Comparison of ENCODE assay signal across 21 mouse cellular contexts in genomic region chr1:165471490-165471889, GRCm38 (mm10). TPM values are rescaled to one million over a fixed set of nuclear protein-coding genes. Genes with fewer than 3 reads are reported as not detected.
A peak's percentile ranks its signal among the peaks of the same experiment; 100 is the strongest.
DNase-seq lines count a peak whose midpoint lies in the region; ATAC-seq and TF ChIP-seq lines count a peak whose summit lies in the region.
"Had no signal": no experiment of that assay in that cellular context is flagged by ENCODE, and none has a peak within 500 bp of the region (broad histone marks: within the 10 kb centered on the region; RNA-seq: fewer than 3 reads in every experiment).

No protein-coding gene starts in this region.

- DNase-seq in lung, postnatal 0 days (ENCODE audit: low spot score) = no peak
- DNase-seq in lung, adult 2 months = no peak
- DNase-seq in B cell, adult 2 months = peak; percentile 16
- DNase-seq in layer of hippocampus, adult 8-10 months (ENCODE audit: low spot score in 2 of 2) = no peak
- DNase-seq in heart, adult 2 months = no peak
- DNase-seq in thymus, postnatal 36 days = no peak
- DNase-seq: adrenal gland, postnatal 10 days; cerebellum, adult 11 months; cerebellum, adult 8-10 months; cerebellum, postnatal 14 days; gastrocnemius, postnatal 14 days; heart, adult 11 months; heart, postnatal 10 days; heart, postnatal 4 days had no signal

- no peak for TF ChIP-seq EP300 in lung, postnatal 0 days (IDR thresholded peaks at IDR 0.05)
- no peak for TF ChIP-seq EP300 in heart, adult 2 months (IDR thresholded peaks at IDR 0.05; ENCODE audit: insufficient read depth, low read depth, low read length)

- intact Hi-C loops in heart, adult 2 months (cut with DNase I) = no loop called here

- H3K27me3 ChIP-seq in lung, postnatal 0 days (replicated peaks; ENCODE audit: insufficient read depth, low read length) = no peaks in the 10 kb centered on the region
- no peaks in the 10 kb centered on the region for H3K27me3 ChIP-seq in heart, adult 2 months (ENCODE audit: control insufficient read depth, insufficient read depth, low read length)
- H3K27me3 ChIP-seq: embryonic facial prominence, embryonic 12.5 days; forebrain, embryonic 15.5 days; hindbrain, embryonic 13.5 days had no signal

- H3K79me2 ChIP-seq in heart, adult 2 months (replicated peaks; ENCODE audit: control insufficient read depth, insufficient read depth, low read length) = no peaks in the 10 kb centered on the region; the same call in 1 of the 2 replicates

- whole genome bisulfite sequencing in lung, postnatal 0 days = 61% methylated on average over 1 of the region's 1 CpGs
- WGBS in lung, adult 2 months = 58% methylated on average over 1 of the region's 1 CpGs
- WGBS in heart, adult 2 months = 46% methylated on average over 1 of the region's 1 CpGs

- no peak overlapping the region for H3K9ac ChIP-seq in lung, postnatal 0 days (replicated peaks; ENCODE audit: low read depth)
- no peak overlapping the region for H3K9ac ChIP-seq in heart, adult 2 months (ENCODE audit: low read depth, low read length)
- H3K9ac ChIP-seq: embryonic facial prominence, embryonic 12.5 days; forebrain, embryonic 15.5 days; hindbrain, embryonic 13.5 days had no signal

- H3K4me3 ChIP-seq in lung, postnatal 0 days (ENCODE audit: low read depth, low read length) = no peak overlapping the region
- H3K4me3 ChIP-seq in lung, adult 2 months (replicated peaks; ENCODE audit: extremely low read depth, low read depth, low read length) = no peak overlapping the region
- H3K4me3 ChIP-seq in heart, adult 2 months = no peak overlapping the region
- H3K4me3 ChIP-seq: embryonic facial prominence, embryonic 12.5 days; forebrain, embryonic 15.5 days; heart, embryonic 10.5 days; hindbrain, embryonic 13.5 days had no signal

- no peaks in the 10 kb centered on the region for H3K36me3 ChIP-seq in lung, postnatal 0 days (ENCODE audit: insufficient read depth, low read length)
- H3K36me3 ChIP-seq in heart, adult 2 months (ENCODE audit: control insufficient read depth, insufficient read depth, low read length) = peaks cover 23% of the 10 kb centered on the region
- H3K36me3 ChIP-seq: embryonic facial prominence, embryonic 12.5 days; forebrain, embryonic 15.5 days; heart, embryonic 10.5 days; hindbrain, embryonic 13.5 days had no signal

- TF ChIP-seq POLR2A in lung, adult 2 months (IDR thresholded peaks at IDR 0.05; ENCODE audit: borderline replicate concordance, extremely low read depth, low read depth, low read length) = no peak
- no peak for TF ChIP-seq POLR2A in heart, adult 2 months (IDR thresholded peaks at IDR 0.05; ENCODE audit: insufficient read depth, low read depth, low read length)

- no peak for TF ChIP-seq CTCF in lung, postnatal 0 days (IDR thresholded peaks at IDR 0.05)
- TF ChIP-seq CTCF in lung, adult 2 months (IDR thresholded peaks at IDR 0.05; ENCODE audit: insufficient read depth, low read length) = no peak
- no peak for TF ChIP-seq CTCF in heart, adult 2 months (IDR thresholded peaks at IDR 0.05)

- no peaks in the 10 kb centered on the region for H3K9me3 ChIP-seq in lung, postnatal 0 days (ENCODE audit: low read length)
- H3K9me3 ChIP-seq: embryonic facial prominence, embryonic 12.5 days; forebrain, embryonic 15.5 days; heart, embryonic 10.5 days; hindbrain, embryonic 13.5 days had no signal

- no peak for ATAC-seq in lung, postnatal 0 days
- ATAC-seq in common myeloid progenitor, adult 5-6 weeks (replicated peaks; ENCODE audit: low read depth, poor library complexity, severe bottlenecking) = peak; percentile 65
- peak; percentile 89 for ATAC-seq in megakaryocyte progenitor cell, adult 5-6 weeks (replicated peaks; ENCODE audit: poor library complexity)
- ATAC-seq: forebrain, embryonic 15.5 days; hindbrain, postnatal 0 days had no signal

- 0 out of 2 replicates have a peak overlapping the region, but pooled peaks have one; percentile 6 for H3K27ac ChIP-seq in lung, postnatal 0 days (ENCODE audit: low read length)
- no peak overlapping the region for H3K27ac ChIP-seq in heart, adult 2 months
- H3K27ac ChIP-seq: embryonic facial prominence, embryonic 12.5 days; forebrain, embryonic 15.5 days; heart, embryonic 10.5 days; hindbrain, embryonic 13.5 days; hindbrain, postnatal 0 days had no signal

- H3K4me2 ChIP-seq in lung, postnatal 0 days (replicated peaks; ENCODE audit: low read depth, low read length) = no peak overlapping the region
- H3K4me2 ChIP-seq: embryonic facial prominence, embryonic 12.5 days; forebrain, embryonic 15.5 days; hindbrain, embryonic 13.5 days had no signal

- peaks cover 2% of the 10 kb centered on the region; the same call in 1 of the 2 replicates for H3K4me1 ChIP-seq in lung, postnatal 0 days (ENCODE audit: insufficient read depth, low read depth, low read length)
- H3K4me1 ChIP-seq in lung, adult 2 months (ENCODE audit: control insufficient read depth, insufficient read depth, low read length) = peaks cover 2% of the 10 kb centered on the region
- H3K4me1 ChIP-seq in heart, adult 2 months (ENCODE audit: control insufficient read depth, insufficient read depth, low read length) = peaks cover 7% of the 10 kb centered on the region
- H3K4me1 ChIP-seq: embryonic facial prominence, embryonic 12.5 days; forebrain, embryonic 15.5 days; heart, embryonic 10.5 days; hindbrain, embryonic 13.5 days had no signal

RNA-seq across cellular contexts. Expression of gene Mpc2, which starts 11.1 kb away (rescaled TPM):
- polyA plus RNA-seq in lung, postnatal 0 days (2015; fragmentation: Nextera tagmentation; extraction: Ambion mirVana) = 225 and 235 TPM in 2 replicates
- 53.8 and 63.5 TPM in 2 replicates for polyA plus RNA-seq in lung, adult 2 months (2012; rRNA removed)
- 63.1 and 72.4 TPM in 2 replicates for total RNA-seq in common myeloid progenitor, adult 5-6 weeks (2017)
- 120 and 125 TPM in 2 replicates for total RNA-seq in megakaryocyte progenitor cell, adult 5-6 weeks (2015)
- 78.8 and 95.0 TPM in 2 replicates for total RNA-seq in megakaryocyte progenitor cell, adult 5-6 weeks (2017)
- total RNA-seq in layer of hippocampus, adult 8-10 months (2022) = 100 to 1,000 TPM; 105 to 139 (median 124) TPM
- 100 to 1,000 TPM; 547 to 629 TPM for total RNA-seq in heart, adult 2 months (2021)
- 253 and 315 TPM in 2 replicates for polyA plus RNA-seq in heart, adult 2 months (2012; rRNA removed)

RNA-seq across cellular contexts. Expression of gene Dcaf6, which starts 11.2 kb away (rescaled TPM):
- 22.2 and 22.3 TPM in 2 replicates for polyA plus RNA-seq in lung, postnatal 0 days (2015; fragmentation: Nextera tagmentation; extraction: Ambion mirVana)
- 20.0 and 26.0 TPM in 2 replicates for polyA plus RNA-seq in lung, adult 2 months (2012; rRNA removed)
- total RNA-seq in common myeloid progenitor, adult 5-6 weeks (2017) = 13.2 and 14.7 TPM in 2 replicates
- 8.5 and 12.9 TPM in 2 replicates for total RNA-seq in megakaryocyte progenitor cell, adult 5-6 weeks (2015)
- total RNA-seq in megakaryocyte progenitor cell, adult 5-6 weeks (2017) = 8.9 and 11.1 TPM in 2 replicates
- total RNA-seq in layer of hippocampus, adult 8-10 months (2022) = 10 to 100 TPM; 77.9 to 92.0 (median 86.1) TPM
- 100 to 1,000 TPM in 1 of 2 experiments, 10 to 100 TPM in 1; 93.6 to 112 TPM for total RNA-seq in heart, adult 2 months (2021)
- polyA plus RNA-seq in heart, adult 2 months (2012; rRNA removed) = 43.3 and 69.8 TPM in 2 replicates

RNA-seq across cellular contexts. Expression of gene Adcy10, which starts 13.5 kb away (rescaled TPM):
- not detected in 2 replicates for polyA plus RNA-seq in lung, postnatal 0 days (2015; fragmentation: Nextera tagmentation; extraction: Ambion mirVana)
- polyA plus RNA-seq in lung, adult 2 months (2012; rRNA removed) = 0.08 and 0.14 TPM in 2 replicates
- total RNA-seq in common myeloid progenitor, adult 5-6 weeks (2017) = not detected in 2 replicates
- not detected in 2 replicates for total RNA-seq in megakaryocyte progenitor cell, adult 5-6 weeks (2015)
- total RNA-seq in megakaryocyte progenitor cell, adult 5-6 weeks (2017) = 0.08 TPM in 1 of 2 replicates, not detected in the other
- under 1 TPM in 3 of 4 experiments, not detected in 1; 0.07 to 0.92 (median 0.78) TPM for total RNA-seq in layer of hippocampus, adult 8-10 months (2022)
- total RNA-seq in heart, adult 2 months (2021) = under 1 TPM in 1 of 2 experiments, not detected in 1; 0.05 TPM
- 0.18 and 0.32 TPM in 2 replicates for polyA plus RNA-seq in heart, adult 2 months (2012; rRNA removed)
- total RNA-seq: gastrocnemius, postnatal 14 days had no signal
- polyA plus RNA-seq: heart, embryonic 10.5 days had no signal

Comparison
In these comparisons a context has a peak if more than half of its experiments do, and no peak if none do; other contexts are left out.
1. DNase-seq: peak in B cell, adult 2 months (2 of 2); none in lung, postnatal 0 days (single experiment), lung, adult 2 months (single experiment), layer of hippocampus, adult 8-10 months (0 of 2), heart, adult 2 months (0 of 2) and thymus, postnatal 36 days (0 of 2).